Mouse (Mus musculus): ENCODE measurements at regions not wholly inside any gene's neighbourhood (a gene's known extent, or its start where the extent isn't known, plus 50 kb on each side); places are given as distances from the start of the nearest gene placed in this dataset.
A peak's percentile ranks its signal among the peaks of the same experiment; 100 is the strongest.

DNA sequence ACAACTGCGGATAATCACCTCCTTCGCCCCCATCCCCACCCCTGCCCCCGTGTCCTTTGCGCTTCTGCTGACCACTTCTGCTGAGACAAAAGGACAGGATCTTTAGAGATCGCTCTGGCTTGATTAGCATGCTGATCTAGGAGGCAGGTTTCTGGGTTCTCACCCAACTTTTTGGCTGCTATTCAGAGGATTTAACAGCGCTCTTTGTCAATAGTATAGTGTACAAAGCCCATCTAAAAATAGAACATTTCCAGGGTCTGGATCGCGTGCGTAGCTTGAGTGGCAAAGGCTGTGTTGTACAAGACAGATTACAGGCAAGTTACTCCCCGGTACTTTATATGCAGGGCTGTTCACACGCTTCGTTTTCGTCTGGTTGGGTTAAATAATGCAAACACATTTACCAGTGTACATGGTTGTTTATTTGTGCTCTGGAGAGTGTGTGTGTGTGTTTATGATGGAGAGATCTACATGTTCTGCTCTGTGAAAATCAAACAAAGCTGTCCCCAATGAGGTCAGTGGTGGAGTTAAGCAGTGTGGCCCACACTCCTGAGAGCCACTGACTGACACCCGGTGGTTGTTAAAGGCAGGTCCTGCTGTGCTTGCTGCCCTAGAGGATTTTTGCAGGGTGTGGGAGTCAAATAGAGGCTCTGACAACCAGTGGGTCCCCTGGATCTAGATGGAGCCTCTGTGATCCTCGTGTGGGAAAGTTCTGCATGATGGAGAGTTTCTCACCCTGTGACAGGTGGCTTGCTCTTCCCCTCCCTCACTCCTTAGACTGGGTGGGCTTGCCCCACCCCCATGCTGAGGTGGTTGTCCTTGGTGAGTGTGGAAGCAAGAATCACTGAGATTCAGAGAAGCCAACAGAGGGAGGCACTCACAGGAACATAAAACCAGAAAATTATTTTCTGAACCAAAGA lies 146.5 kb upstream of the Jade1 start:
- peak; percentile 51 for DNase-seq

DNA sequence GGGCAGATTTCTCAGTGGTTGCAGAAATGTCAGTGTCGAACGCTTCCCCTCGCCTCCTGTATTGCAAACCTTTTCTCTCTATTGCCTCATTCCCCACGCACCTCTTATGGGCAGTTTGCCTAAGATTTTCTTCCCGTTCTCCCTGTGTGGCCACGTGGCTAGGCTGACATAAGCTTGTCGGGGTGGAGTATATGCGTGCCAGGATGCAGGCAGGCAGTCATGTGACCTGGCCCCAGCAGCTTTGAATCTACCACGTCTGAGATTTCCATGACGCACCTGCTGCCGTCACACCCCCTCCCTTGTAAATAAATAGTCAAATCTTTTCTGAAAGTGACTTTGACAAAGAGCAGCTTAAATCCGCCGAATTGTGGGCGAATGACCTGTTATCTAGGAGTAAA lies 147.1 kb upstream of the Jade1 start:
- DNase-seq, result peak; percentile 81

DNA sequence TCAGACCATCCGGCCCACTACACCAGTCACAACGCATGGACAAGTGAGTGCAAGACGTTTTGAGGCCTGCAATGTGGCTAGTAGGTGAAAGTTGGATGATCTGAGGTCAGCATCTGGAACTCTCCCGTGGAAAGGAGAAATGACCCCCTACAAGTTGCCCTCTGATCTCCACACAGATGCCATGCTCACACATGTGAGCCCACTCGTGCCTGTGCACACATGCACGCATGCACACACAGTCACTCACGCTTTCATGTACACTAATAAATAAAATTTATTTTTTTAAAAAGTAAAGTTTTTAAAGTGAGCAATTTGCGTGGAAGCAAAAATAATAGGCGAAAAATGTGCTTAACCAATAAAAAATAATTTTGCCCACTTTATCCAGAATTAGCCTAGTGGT lies 147.5 kb upstream of the Jade1 start:
- no peak for DNase-seq

DNA sequence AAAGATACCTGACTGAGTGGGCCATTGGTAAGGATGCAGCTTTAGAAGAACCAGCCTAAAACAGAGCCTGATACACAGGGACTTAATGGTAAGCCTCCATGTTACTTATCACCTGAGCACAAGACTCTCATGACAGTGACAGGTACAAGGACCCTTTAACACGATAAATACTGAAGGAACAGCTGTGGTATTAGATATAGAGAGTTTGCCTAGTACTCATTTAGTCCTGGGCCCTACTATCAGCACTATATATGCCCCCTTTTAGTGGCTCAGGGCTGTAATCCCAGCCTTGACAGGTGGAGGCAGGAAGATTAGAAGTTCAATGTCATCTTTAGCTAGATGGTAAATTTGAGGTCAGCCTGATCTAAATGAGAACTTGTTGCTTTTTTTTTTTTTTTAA lies 148.0 kb upstream of the Jade1 start:
- no peak for DNase-seq

DNA sequence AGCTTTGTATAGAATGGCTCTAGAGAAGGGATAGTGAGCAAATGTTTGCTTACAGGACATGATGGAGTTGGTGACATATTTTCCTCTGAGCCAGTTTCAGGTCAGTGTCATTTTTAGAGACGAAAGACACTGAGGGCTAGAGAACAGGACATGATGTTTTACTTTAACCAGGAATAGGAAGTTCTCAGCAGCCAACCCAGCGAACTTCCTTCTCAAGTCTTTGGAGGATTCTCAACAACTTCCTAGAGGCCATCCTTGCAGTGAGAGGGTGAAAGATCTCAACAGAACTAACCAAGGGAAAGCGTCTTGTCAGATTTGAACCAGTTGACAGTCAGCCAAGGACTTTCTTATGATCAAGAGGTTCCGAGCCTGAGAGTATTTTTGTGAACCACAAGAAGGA lies 153.7 kb upstream of the Jade1 start:
- no peak for DNase-seq

DNA sequence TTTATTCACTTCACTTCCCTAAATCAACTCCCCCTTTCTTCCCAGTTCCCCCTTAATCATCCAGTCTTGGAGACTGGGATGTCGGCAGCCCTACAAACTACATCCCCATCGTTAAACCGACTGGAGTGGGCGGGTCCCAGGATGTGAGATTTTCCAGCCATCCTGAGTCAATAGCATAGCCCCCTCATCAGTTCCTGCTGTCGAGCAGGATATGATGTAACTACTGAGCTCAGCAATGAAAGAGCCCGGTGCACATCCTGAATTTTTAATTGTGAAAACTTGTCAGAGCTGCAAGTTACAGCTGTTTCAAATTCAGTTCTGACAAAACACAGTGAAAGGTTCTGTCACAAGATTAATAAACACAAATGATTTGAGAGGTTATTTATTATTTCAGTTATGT lies 165.7 kb upstream of the Jade1 start:
- DNase-seq, result no peak

DNA sequence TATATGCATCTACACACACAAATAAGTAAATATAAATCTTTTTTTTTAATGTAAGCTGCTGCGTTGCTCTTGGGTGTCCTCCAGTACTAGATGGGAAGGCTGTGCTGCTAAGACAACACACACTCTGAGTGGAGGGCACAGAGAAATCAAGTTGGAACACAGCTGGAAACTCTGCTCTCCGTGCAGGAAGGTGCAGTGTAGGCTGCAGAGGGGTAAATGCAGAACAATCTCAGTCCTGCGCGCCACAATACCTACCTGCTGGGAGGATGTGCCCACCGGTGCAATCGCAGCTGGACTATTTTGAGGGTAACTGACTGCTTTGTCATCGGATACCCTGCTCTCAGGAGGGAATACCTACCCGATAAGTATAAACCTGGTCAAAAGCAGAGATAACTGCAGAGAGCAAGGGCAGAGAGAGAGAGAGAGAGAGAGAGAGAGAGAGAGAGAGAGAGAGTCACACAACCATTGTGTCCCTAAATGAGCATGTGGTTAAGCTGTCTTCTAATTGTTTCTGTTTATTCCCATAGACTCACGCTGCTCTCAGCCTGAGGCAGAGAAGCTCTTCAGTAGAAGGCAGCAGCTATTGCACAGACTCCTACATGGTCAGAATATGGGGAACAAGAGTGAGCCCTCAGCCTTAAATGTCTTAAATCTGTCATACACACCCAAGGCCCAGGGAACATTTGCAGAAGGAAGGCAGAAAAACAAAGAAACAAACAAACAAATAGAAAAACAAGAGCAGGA lies 167.9 kb upstream of the Jade1 start:
- no peak for DNase-seq

DNA sequence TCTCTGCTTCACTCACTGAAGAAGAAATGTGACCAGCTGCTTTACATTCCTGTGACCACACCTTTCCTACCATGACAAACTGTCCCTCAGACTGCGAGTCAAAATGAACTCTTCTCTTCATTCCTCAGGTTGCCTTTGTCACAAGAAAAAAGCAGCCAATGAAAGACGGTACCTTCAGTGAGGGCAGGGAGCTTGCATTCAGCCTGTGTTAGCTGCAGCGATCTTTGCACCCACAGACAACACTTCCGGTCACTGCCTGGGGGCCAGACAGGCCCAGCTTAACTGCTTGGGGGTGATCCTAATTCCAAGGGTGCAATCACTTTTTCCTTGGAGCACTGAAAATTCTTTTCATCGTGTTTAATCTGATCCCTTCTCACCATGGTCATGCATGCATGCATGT lies 169.2 kb upstream of the Jade1 start:
- no peak for DNase-seq

DNA sequence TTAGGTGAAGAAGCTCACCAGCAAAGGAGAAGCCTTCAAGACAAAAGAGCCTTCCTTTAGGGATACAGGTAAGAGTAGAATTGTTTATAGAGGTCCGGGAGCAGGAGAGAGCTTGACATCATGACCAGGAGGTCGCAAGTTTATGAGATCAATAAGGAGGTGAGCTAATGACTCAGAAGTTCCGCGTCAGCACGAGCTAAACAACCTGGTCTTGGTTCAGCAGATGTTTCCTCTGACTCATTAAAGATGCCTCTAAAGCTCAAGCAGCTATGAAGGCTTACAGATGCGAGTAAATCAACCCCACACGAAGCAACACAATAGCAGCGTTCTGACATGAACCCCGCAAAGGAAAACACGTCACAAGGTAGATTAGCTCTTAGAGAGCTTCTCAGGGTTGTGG lies 171.1 kb upstream of the Jade1 start:
- DNase-seq, result no peak

DNA sequence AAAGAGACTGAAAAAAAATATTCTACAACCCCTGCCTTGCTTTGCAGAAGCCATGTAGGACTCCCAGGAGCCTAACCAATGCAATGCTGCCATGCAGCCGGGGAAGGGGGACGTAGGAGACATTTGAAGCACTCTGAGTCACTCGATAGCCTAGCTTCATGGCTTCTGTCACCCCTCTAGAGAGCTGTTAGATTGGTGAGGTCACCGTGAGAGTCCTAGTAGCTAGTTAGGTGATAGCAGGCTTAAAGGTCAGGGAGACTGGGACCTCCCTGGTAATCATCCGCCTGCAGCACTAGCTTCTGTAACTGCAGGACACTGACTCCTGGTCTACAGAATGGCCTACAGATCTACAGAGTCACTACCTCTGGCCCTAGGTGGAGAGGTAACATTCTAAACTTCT lies 177.0 kb upstream of the Jade1 start:
- no peak for DNase-seq

DNA sequence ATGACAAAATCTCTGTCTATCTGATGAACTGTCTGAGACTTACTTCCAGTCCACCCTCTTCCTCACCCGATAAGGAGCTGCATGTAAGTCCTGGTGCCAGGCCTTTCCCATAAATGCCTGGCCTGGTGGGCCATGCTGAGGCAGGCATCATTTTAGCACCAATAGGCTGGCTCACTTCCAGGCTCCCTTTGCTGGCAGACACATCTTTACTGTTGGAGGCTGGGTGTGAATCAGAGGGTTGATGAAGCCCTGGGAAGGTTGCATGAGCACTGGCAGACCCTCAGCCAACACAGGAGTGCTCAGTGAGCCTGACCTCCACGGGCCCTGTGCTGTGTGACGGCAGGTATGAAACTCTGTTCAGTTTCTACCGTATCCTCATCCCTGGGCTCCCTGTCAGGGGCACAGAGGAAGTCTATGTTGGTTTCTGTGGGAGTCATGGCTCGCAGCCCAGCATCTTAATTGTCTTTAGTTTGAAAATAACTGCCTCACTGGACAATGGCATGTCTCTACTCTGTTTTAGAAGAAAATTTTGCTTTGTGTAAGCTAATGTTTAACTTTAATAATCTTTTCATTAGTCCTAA lies 177.6 kb upstream of the Jade1 start:
- DNase-seq, result peak; percentile 53

DNA sequence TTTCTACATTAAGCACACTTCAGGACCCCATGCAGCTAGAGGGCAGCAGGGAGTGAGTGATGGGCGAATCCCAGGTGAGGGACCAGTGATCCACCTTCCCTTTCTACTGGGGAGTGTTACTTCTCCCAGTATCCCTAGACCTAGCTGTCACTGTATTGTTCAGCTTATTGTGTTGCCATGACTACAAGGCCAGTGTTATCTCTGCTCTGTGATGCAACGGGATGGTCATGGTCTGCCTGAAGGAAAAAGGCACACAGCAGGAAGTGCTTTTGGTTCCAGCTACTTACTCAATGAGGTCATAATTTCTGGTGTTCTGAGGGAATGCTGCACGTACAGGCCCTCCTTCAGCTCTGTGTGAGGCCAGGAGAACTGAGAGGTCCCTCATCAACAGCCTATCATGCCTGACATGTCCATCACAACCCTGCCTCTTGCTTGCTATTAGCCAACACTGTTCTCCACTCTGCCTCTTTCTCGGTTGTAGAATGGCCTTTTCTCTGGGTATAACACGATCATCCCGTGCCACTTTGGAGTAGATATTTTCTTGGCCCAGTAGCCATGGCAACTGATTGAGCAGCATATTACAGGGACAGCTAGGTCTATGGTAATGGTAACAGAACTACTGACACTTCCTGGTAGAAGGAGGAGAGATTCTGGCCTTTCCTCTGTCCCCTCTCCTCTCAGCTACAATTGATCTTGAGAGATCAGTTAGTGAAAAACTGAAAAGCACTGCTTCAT lies 178.5 kb upstream of the Jade1 start:
- no peak for DNase-seq

DNA sequence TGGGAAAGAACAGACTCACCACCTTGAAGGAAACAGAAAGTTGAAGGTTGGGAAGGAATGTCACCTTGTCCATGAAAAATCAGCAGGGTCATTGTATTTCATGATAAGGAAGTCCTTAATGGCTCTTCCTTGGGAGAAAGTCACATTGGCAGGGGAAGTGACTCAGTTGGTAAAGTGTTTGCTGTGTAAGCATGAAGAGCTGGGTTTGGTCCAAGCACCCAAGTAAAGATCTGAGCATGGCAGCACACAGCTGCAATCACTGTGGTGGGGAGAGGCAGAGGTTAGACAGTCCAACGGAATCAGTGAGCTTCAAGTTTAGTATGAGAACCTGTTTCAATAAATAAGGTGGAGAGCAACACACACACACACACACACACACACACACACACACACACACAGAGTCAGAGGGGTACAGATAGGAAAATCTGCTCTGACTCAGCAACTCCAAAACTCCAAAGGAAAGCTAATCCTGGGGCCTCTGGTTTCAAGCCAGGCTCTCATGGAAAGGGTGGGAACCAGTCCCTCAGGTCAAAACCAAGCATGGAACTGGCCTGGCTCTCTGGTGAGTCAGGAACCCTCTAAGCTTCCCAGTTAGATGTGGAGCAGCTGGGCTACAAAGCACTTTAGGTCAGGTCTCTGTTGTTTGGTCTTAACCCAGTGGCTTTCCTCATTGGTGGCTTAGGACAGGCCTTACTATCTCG lies 180.2 kb upstream of the Jade1 start:
- no peak for DNase-seq

DNA sequence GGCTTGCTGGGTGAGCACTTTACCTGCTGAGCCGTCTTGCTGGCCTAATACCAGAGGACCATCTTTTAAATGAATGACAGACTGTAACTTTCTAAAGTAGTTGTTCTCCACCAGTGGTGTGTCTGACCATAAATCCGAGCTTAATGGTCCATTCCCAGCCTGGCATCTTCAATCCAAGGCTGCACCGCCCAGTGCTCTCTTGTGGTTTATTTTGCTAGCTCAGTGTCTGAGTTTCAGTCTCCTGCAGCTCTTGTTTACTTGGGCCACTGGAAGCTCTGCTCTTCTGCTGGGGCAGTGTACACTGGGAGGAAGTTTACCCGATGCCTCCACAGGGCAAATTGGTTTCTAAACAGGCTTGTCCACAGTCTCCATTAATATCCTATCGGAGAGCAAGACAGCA lies 182.3 kb upstream of the Jade1 start:
- DNase-seq, result no peak

DNA sequence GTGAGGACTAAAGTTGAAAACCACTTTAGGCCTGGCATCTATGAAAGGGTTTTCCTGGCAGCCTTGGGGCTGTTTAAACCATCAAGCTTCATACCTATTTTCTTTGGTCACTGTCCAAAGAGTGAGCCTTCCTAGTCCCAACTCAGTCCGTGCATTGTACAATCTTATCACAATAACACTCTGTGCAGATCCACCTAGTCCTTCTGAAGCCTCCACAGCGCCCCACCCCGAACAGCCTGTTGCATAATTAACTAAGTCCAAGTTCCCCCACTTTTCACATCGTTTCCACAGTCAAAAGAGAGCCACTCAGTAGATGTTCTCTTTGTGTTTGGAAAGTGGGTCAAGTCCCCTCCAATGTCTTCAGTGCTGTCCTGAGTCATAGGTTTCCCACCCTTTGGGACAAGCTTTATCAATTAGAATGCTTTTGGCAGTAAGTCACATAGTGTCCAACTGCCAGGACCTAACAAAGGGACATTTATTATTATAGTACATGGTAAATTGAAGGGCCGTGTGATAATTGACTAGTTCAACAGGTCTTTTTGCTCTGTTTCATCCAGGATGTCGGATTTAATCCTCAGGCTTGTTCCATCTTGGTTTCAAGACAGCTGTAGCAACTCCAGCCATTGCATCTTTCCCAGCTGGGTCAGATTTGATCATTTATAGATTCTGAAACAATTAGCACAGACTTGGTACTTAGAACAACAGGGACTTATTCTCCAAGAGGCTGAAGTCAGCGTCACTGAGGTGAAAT lies 187.0 kb upstream of the Jade1 start:
- DNase-seq, result peak; percentile 38

DNA sequence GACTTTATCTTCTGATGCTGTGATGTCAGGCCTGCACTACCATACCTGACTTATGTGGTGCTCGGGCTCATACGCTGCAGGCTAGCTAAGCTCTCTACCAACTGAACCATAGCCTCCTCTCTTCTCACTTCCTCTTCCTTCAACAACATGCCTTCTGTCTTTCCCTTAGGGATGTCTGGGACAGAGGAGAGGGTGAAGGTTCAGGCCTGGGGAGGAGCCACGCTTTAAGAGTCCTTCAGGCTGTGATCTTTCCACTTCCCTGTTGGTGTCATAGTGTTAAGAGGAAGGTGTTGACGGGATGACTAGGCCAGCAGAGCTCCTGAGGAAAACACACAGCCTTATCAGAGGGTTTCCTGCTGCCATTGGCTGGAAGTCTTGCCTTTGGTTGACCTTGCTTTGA lies 188.8 kb upstream of the Jade1 start:
- DNase-seq, result peak; percentile 31

DNA sequence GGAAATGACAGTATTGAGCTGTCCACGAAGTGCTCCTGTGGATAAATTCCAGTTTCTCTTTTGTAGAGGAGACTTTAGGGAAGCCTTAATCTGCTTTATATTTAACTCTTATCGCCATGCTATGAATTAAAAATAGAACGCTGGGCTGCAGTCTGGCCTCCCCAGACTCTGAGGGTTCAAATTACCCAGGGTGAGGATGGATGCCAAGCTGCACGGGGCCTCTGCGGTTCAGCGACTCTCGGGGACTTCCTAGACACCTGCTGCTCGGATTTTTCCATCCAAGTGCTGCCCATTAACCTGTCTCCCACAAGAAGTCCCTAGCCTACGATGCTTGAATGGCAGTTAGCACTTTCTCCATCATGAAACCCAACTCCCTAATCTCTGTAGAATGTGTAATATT lies 189.3 kb upstream of the Jade1 start:
- peak; percentile 60 for DNase-seq

DNA sequence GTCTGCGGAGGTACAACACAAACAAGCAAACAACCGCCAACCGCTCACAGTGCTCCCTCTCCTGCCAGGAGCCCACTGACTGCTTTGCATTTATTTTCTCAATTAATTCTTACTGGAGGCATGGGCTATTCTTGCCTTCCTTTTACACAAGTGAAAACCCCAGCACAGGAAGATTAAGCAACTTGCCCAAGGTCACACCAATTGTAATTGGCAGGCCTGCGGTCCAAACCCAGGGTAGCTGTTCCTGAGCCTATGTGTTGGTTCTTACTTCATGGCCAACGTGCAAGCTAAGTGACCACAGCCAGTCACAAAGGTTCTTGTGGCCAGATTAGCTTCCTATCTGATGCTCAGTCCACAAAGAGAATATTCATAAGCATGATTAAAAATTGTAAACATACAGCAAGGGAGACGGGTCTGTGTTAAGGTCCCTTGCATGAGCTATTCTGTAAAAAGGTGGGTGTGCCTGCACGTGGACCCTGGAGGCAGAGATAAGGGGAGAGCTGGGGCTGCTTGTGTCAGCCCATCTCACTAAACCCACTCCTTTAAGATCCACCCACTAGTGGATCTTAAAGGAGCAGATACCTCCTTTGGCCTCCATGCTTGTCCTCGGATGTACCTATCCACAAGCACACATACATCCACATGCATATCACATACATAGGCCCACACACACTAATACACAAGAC lies 190.2 kb upstream of the Jade1 start:
- DNase-seq, result no peak

DNA sequence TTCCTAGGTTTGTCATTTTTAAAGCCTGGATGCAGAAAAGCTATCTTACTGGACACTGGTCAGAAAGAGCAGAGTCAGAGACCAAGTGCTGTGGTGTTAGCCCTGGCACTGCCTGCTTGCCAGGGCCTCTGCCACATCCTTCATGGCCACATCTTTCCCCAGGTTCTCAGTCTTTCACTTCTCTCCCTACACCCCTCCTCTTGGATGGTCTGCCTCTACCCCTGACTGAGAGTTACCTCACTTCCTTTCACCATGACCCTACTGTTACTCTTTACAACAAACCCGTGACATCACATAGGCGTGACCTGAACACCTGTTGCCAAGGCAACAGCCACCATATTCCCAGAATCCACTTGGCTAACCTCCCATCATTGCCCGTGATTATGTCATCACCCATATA lies 191.6 kb upstream of the Jade1 start:
- no peak for DNase-seq

DNA sequence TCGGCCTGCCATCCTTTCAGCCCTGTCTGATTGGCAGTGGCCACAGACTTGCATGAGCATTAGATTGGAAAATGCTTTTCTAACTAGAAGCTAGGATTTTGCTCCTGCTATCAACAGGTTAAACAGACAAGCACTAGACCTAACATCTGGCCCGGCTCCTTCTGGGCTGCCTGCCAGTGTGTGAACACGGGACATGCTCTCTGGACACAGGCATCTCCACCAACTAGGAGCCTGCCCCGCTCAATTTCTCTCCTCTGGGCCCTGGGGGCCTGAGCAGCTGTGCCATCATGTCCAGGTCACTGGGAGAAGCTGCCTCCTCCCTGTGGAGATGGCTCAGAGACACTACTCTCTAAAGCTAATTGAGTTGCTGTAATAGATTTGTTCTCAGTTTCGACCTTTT lies 195.3 kb upstream of the Jade1 start:
- peak; percentile 83 for DNase-seq

DNA sequence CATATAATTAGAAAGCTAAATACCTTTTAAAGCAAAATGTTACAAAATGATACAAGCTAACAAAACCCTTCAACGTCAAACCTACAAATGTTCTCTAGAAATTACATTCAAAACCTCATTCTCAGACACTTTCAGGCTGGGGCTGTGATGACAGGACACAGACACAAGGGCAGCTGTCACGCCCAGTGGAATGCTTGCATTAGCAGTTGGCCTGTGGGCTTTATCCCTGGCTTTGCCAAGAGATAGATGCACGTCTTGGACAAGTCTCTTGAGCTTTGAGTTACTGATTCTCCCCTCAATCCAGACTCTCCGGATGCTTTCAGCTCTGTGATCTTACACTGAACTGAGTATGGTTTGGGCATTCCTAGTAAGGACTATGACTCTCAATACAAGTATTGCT lies 196.1 kb upstream of the Jade1 start:
- no peak for DNase-seq

Measured in heart, postnatal 4 days (tissue).